Mouse (Mus musculus): ENCODE data around the gene Vmn2r40.
"Not testable (repeated sequence)": the region's sequence is repeated elsewhere in the genome, so short reads cannot be mapped to it uniquely, and the experiment has no call there.

Gene Vmn2r40

GRCm38 (mm10) chr7:8931335-8931734, at the start of gene Vmn2r40:
Gene Vmn2r40 (minus strand): TSS chr7:8931435.
- not testable (repeated sequence) for DNase-seq (ENCODE audit: low read depth, low spot score)

All from 3T3-L1 (cell line).